Mouse (Mus musculus) neural tube, embryonic 14.5 days (tissue): Measurements from ENCODE around the gene Slc8b1. TPM values are rescaled to one million over a fixed set of nuclear protein-coding genes. Genes with fewer than 3 reads are reported as not detected.

Experiments
- ATAC-seq: fragments of 200-750 bp; cut with Nextera tagmentation; 2 replicates; pipeline ENCODE4 v1.8.0; 2017; ENCODE audit warnings: low read depth, mild to moderate bottlenecking, moderate TSS enrichment, moderate library complexity
- H3K27ac ChIP-seq: fragments of 300-500 bp; sonication (generic); 2 replicates; pipeline ENCODE4 v1.5.1; 2014; ENCODE audit warnings: low read depth, mild to moderate bottlenecking, control low read depth, low read length, moderate library complexity, mixed read lengths
- H3K27me3 ChIP-seq: fragments of 300-500 bp; sonication (generic); 2 replicates; pipeline ENCODE4 v1.6.1; 2014; ENCODE audit warnings: low read length; ENCODE audit not compliant: control insufficient read depth, insufficient read depth
- H3K36me3 ChIP-seq: fragments of 300-500 bp; sonication (generic); 2 replicates; pipeline ENCODE4 v1.6.1; 2014; ENCODE audit warnings: low read length, mixed read lengths; ENCODE audit not compliant: control insufficient read depth, insufficient read depth
- H3K4me1 ChIP-seq: fragments of 300-500 bp; sonication (generic); 2 replicates; pipeline ENCODE4 v1.6.1; 2014; ENCODE audit warnings: low read length; ENCODE audit not compliant: control insufficient read depth, insufficient read depth
- H3K4me2 ChIP-seq: fragments of 300-500 bp; sonication (generic); 2 replicates; pipeline ENCODE4 v1.6.1; 2014; ENCODE audit warnings: mild to moderate bottlenecking, low read depth, low read length, control low read depth
- H3K4me3 ChIP-seq: fragments of 300-500 bp; sonication (generic); 2 replicates; pipeline ENCODE4 v1.5.1; 2014; ENCODE audit warnings: low read depth, low read length, control low read depth, mixed read lengths
- H3K9ac ChIP-seq: fragments of 300-500 bp; sonication (generic); replicated peaks from 2 replicates; pipeline ENCODE4 v1.6.1; 2014; ENCODE audit warnings: low read depth, mild to moderate bottlenecking, control low read depth, low read length, mixed read lengths
- H3K9me3 ChIP-seq: fragments of 300-500 bp; sonication (generic); 2 replicates; pipeline ENCODE4 v1.6.1; 2016; ENCODE audit warnings: low read length; ENCODE audit not compliant: control insufficient read depth
- WGBS: fragments of 180-500 bp; shearing (Covaris S2); extraction: QIAGEN DNeasy Blood & Tissue Kit; methylation state at CpG from one replicate; pipeline ENCODE4 v1.1.7; 2014; 5-methylcytosine and 5-hydroxymethylcytosine counted together
- polyA plus RNA-seq: library from polyadenylated mRNA; unstranded; fragments of >200 nt; fragmentation: Nextera tagmentation; extraction: Ambion mirVana; gene quantifications from 2 replicates; pipeline ENCODE4 v1.2.1, GENCODE M21; 2014

Slc8b1 gene
- polyA plus RNA-seq, 1 experiment from 2014 or later: 0.95 TPM

GRCm38 (mm10) chr5:120514031-120514677 is 3.2 kb downstream of the Slc8b1 start:
- H3K9ac ChIP-seq: no peak overlapping the region
- no peaks in the 10 kb centered on the region for H3K27me3 ChIP-seq
- no peaks in the 10 kb centered on the region for H3K36me3 ChIP-seq
- H3K27ac ChIP-seq: no peak overlapping the region
- 0 out of 2 replicates have a peak, but pooled peaks cover 4% of the 10 kb centered on the region for H3K4me1 ChIP-seq
- ATAC-seq: no peak
- H3K9me3 ChIP-seq: no peaks in the 10 kb centered on the region
- H3K4me3 ChIP-seq: no peak overlapping the region
- H3K4me2 ChIP-seq: no peak overlapping the region
- 75% methylated on average over 9 of the region's 9 CpGs for WGBS

GRCm38 (mm10) chr5:120514754-120515153 is 3.8 kb downstream of the Slc8b1 start:
- H3K9ac ChIP-seq: no peak overlapping the region
- ATAC-seq: no peak
- 0 out of 2 replicates have a peak, but pooled peaks cover 4% of the 10 kb centered on the region for H3K4me1 ChIP-seq
- no peak overlapping the region for H3K4me3 ChIP-seq
- H3K9me3 ChIP-seq: no peaks in the 10 kb centered on the region
- H3K4me2 ChIP-seq: no peak overlapping the region
- H3K27ac ChIP-seq: no peak overlapping the region
- 13% methylated on average over 4 of the region's 4 CpGs for WGBS
- no peaks in the 10 kb centered on the region for H3K36me3 ChIP-seq
- no peaks in the 10 kb centered on the region for H3K27me3 ChIP-seq

GRCm38 (mm10) chr5:120515451-120515850 is 4.5 kb downstream of the Slc8b1 start:
- 81% methylated on average over 7 of the region's 7 CpGs for WGBS
- Histone ChIP-seq H3K4me1 (0 out of 2 replicates have a peak, but pooled peaks cover 4% of the 10 kb centered on the region), H3K9ac (no peak overlapping the region), H3K27ac (no peak overlapping the region), H3K36me3 (no peaks in the 10 kb centered on the region), H3K4me2 (no peak overlapping the region), H3K27me3 (no peaks in the 10 kb centered on the region), H3K4me3 (no peak overlapping the region), H3K9me3 (no peaks in the 10 kb centered on the region)
- ATAC-seq: no peak

- no peak for ATAC-seq
- H3K36me3 ChIP-seq: no peaks in the 10 kb centered on the region
- H3K27me3 ChIP-seq: no peaks in the 10 kb centered on the region
- H3K4me1 ChIP-seq: no peaks in the 10 kb centered on the region
- no peak overlapping the region for H3K4me2 ChIP-seq
- no peak overlapping the region for H3K4me3 ChIP-seq
- no peak overlapping the region for H3K27ac ChIP-seq
- no peak overlapping the region for H3K9ac ChIP-seq
- H3K9me3 ChIP-seq: no peaks in the 10 kb centered on the region
- 63% methylated on average over 15 of the region's 15 CpGs for WGBS
Observed at GRCm38 (mm10) chr5:120516221-120516984, 5.4 kb downstream of the Slc8b1 start.

GRCm38 (mm10) chr5:120517552-120517951 is 6.6 kb downstream of the Slc8b1 start:
- WGBS: 39% methylated on average over 9 of the region's 9 CpGs

GRCm38 (mm10) chr5:120522649-120523048 is 11.7 kb downstream of the Slc8b1 start:
- H3K27me3 ChIP-seq: no peaks in the 10 kb centered on the region
- no peak overlapping the region for H3K4me3 ChIP-seq
- no peak overlapping the region for H3K4me2 ChIP-seq
- no peak for ATAC-seq
- H3K9me3 ChIP-seq: no peaks in the 10 kb centered on the region
- H3K36me3 ChIP-seq: no peaks in the 10 kb centered on the region
- no peak overlapping the region for H3K27ac ChIP-seq
- 77% methylated on average over 3 of the region's 3 CpGs for WGBS
- H3K9ac ChIP-seq: no peak overlapping the region
- H3K4me1 ChIP-seq: no peaks in the 10 kb centered on the region

More at GRCm38 (mm10) chr5:120517552-120517951, 6.6 kb downstream of the Slc8b1 start:
- H3K9me3 ChIP-seq: no peaks in the 10 kb centered on the region
- H3K27ac ChIP-seq: no peak overlapping the region
- H3K4me2 ChIP-seq: no peak overlapping the region
- H3K27me3 ChIP-seq: no peaks in the 10 kb centered on the region
- ATAC-seq: no peak
- no peak overlapping the region for H3K9ac ChIP-seq
- H3K36me3 ChIP-seq: no peaks in the 10 kb centered on the region
- H3K4me1 ChIP-seq: no peaks in the 10 kb centered on the region
- H3K4me3 ChIP-seq: no peak overlapping the region

- no peak for ATAC-seq
Observed at GRCm38 (mm10) chr5:120524736-120525135, 13.8 kb downstream of the Slc8b1 start.

GRCm38 (mm10) chr5:120525737-120526136 is 14.8 kb downstream of the Slc8b1 start:
- Histone ChIP-seq H3K36me3 (no peaks in the 10 kb centered on the region), H3K27me3 (no peaks in the 10 kb centered on the region), H3K9ac (no peak overlapping the region), H3K9me3 (no peaks in the 10 kb centered on the region), H3K27ac (no peak overlapping the region), H3K4me2 (no peak overlapping the region), H3K4me3 (no peak overlapping the region), H3K4me1 (no peaks in the 10 kb centered on the region)
- WGBS: 31% methylated on average over 5 of the region's 5 CpGs
- no peak for ATAC-seq

More at GRCm38 (mm10) chr5:120524736-120525135, 13.8 kb downstream of the Slc8b1 start:
- Histone ChIP-seq H3K36me3 (no peaks in the 10 kb centered on the region), H3K9ac (no peak overlapping the region), H3K9me3 (no peaks in the 10 kb centered on the region), H3K27ac (no peak overlapping the region), H3K4me1 (no peaks in the 10 kb centered on the region), H3K4me2 (no peak overlapping the region), H3K4me3 (no peak overlapping the region), H3K27me3 (no peaks in the 10 kb centered on the region)
- WGBS: 87% methylated on average over 2 of the region's 2 CpGs

GRCm38 (mm10) chr5:120526311-120526710 is 15.3 kb downstream of the Slc8b1 start:
- no peak for ATAC-seq

More at GRCm38 (mm10) chr5:120526311-120526710, 15.3 kb downstream of the Slc8b1 start:
- Histone ChIP-seq H3K4me2 (no peak overlapping the region), H3K36me3 (no peaks in the 10 kb centered on the region), H3K4me1 (no peaks in the 10 kb centered on the region), H3K9me3 (no peaks in the 10 kb centered on the region), H3K27ac (no peak overlapping the region), H3K4me3 (no peak overlapping the region), H3K9ac (no peak overlapping the region), H3K27me3 (no peaks in the 10 kb centered on the region)
- WGBS: 67% methylated on average over 11 of the region's 11 CpGs
